Mouse (Mus musculus): ENCODE measurements around the gene A830018L16Rik. TPM values are rescaled to one million over a fixed set of nuclear protein-coding genes. Genes with fewer than 3 reads are reported as not detected.

Gene A830018L16Rik
- total and polyA plus RNA-seq, 3 experiments, result not detected

GRCm38 (mm10) chr1:11990011-11990410, 576.1 kb downstream of the A830018L16Rik start:
- TF ChIP-seq GABPA (IDR thresholded peaks at IDR 0.05; ENCODE audit: low read depth, low read length) (no peak), ZMIZ1 (IDR thresholded peaks at IDR 0.05; ENCODE audit: low read depth, low read length) (no peak), RAD21 (IDR thresholded peaks at IDR 0.05; ENCODE audit: low read depth, low read length) (no peak), MAZ (IDR thresholded peaks at IDR 0.05; ENCODE audit: low read depth, low read length) (no peak), ELF1 (IDR thresholded peaks at IDR 0.05; ENCODE audit: low read depth, low read length) (no peak), UBTF (IDR thresholded peaks at IDR 0.05; ENCODE audit: borderline replicate concordance, insufficient read depth, low read depth, low read length) (no peak), GATA1 (IDR thresholded peaks at IDR 0.05; ENCODE audit: low read depth, low read length) (no peak), NRF1 (IDR thresholded peaks at IDR 0.05; ENCODE audit: insufficient read depth, low read depth, low read length, poor library complexity, severe bottlenecking) (no peak)
- Histone ChIP-seq H3K79me2 (ENCODE audit: control insufficient read depth, insufficient read depth, low read length, poor library complexity) (no peaks in the 10 kb centered on the region), H3K27me3 (ENCODE audit: control insufficient read depth in 1 of 2, insufficient read depth in 2 of 2, low read length in 2 of 2) (no peaks in the 10 kb centered on the region), H3K9me3 (replicated peaks; ENCODE audit: insufficient read depth, low read length) (no peaks in the 10 kb centered on the region), H3K9ac (ENCODE audit: control insufficient read depth, low read depth, low read length, poor library complexity, severe bottlenecking) (no peak overlapping the region), H3K4me3 (ENCODE audit: control insufficient read depth in 1 of 2, insufficient read depth in 1 of 2, low read depth in 2 of 2, low read length in 2 of 2) (no peak overlapping the region), H3K27ac (ENCODE audit: control insufficient read depth, low read depth, low read length) (no peak overlapping the region), H3K36me3 (ENCODE audit: control insufficient read depth in 1 of 2, insufficient read depth in 2 of 2, low read length in 2 of 2) (no peaks in the 10 kb centered on the region), H3K4me1 (ENCODE audit: control insufficient read depth in 1 of 2, insufficient read depth in 2 of 2, low read length in 2 of 2) (no peaks in the 10 kb centered on the region)
- DNase-seq (ENCODE audit: low read depth, low spot score), result no peak

- Histone ChIP-seq H3K4me3 (ENCODE audit: control insufficient read depth in 1 of 2, insufficient read depth in 1 of 2, low read depth in 2 of 2, low read length in 2 of 2) (no peak overlapping the region), H3K36me3 (ENCODE audit: control insufficient read depth in 1 of 2, insufficient read depth in 2 of 2, low read length in 2 of 2) (no peaks in the 10 kb centered on the region), H3K9me3 (replicated peaks; ENCODE audit: insufficient read depth, low read length) (no peaks in the 10 kb centered on the region), H3K27me3 (ENCODE audit: control insufficient read depth in 1 of 2, insufficient read depth in 2 of 2, low read length in 2 of 2) (no peaks in the 10 kb centered on the region), H3K4me1 (ENCODE audit: control insufficient read depth in 1 of 2, insufficient read depth in 2 of 2, low read length in 2 of 2) (no peaks in the 10 kb centered on the region), H3K79me2 (ENCODE audit: control insufficient read depth, insufficient read depth, low read length, poor library complexity) (no peaks in the 10 kb centered on the region), H3K27ac (ENCODE audit: control insufficient read depth, low read depth, low read length) (no peak overlapping the region), H3K9ac (ENCODE audit: control insufficient read depth, low read depth, low read length, poor library complexity, severe bottlenecking) (no peak overlapping the region)
- DNase-seq (ENCODE audit: low read depth, low spot score), result no peak
- no peak for TF ChIP-seq NRF1 (IDR thresholded peaks at IDR 0.05; ENCODE audit: insufficient read depth, low read depth, low read length, poor library complexity, severe bottlenecking)
- no peak for TF ChIP-seq TAL1 (IDR thresholded peaks at IDR 0.05; ENCODE audit: low read length)
- TF ChIP-seq ZC3H11A (IDR thresholded peaks at IDR 0.05; ENCODE audit: low read depth, low read length), result no peak
- TF ChIP-seq KAT2A (conservative IDR thresholded peaks at IDR 0.05; ENCODE audit: low read depth, low read length), result no peak
- TF ChIP-seq HCFC1 (IDR thresholded peaks at IDR 0.05; ENCODE audit: low read depth, low read length), result no peak
- no peak for TF ChIP-seq USF2 (IDR thresholded peaks at IDR 0.05; ENCODE audit: borderline replicate concordance in 1 of 2, insufficient read depth in 1 of 2, low read depth in 1 of 2, low read length in 2 of 2)
- no peak for TF ChIP-seq JUND (IDR thresholded peaks at IDR 0.05; ENCODE audit: low read depth, low read length)
- no peak for TF ChIP-seq BHLHE40 (IDR thresholded peaks at IDR 0.05; ENCODE audit: borderline replicate concordance, low read depth, low read length)
- no peak for TF ChIP-seq ETS1 (IDR thresholded peaks at IDR 0.05; ENCODE audit: low read depth, low read length)
- TF ChIP-seq TCF12 (IDR thresholded peaks at IDR 0.05; ENCODE audit: low read depth, low read length), result no peak
Measured at GRCm38 (mm10) chr1:11996297-11996878, 582.5 kb downstream of the A830018L16Rik start.
